Mouse (Mus musculus): ENCODE measurements at regions not wholly inside any gene's neighbourhood (a gene's known extent, or its start where the extent isn't known, plus 50 kb on each side); places are given as distances from the start of the nearest gene placed in this dataset.

DNA sequence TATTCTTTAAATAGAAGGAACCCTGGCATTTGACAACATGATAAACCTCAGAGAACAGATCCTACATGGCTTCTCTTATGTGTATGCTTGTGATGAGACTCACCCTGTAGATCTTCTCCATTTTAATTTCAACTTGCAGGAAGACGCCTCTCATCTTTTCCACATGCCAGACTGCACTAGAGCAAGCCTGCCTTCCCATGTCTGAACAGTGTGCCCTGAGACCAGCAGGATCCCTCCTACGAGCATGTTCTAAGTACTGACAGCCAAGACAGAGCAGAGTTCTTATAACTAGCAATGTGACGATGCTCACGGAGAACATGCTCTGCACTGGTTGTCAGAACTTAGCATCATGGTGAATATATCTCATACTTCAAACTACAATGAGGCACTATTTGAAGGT, 277.5 kb upstream of the BB014433 start:
- TF ChIP-seq POLR2A (IDR thresholded peaks at IDR 0.05; ENCODE audit: borderline replicate concordance, extremely low read depth, insufficient read depth, insufficient read length, poor library complexity, severe bottlenecking): no peak
- TF ChIP-seq CTCF (IDR thresholded peaks at IDR 0.05; ENCODE audit: borderline replicate concordance, extremely low read depth, insufficient read depth, insufficient read length): no peak
